Mouse (Mus musculus) ES-E14 (cell line): Measurements from ENCODE around the gene Marveld1.

Experiments
- CHD2 ChIP-seq: IDR thresholded peaks from 2 replicates; pipeline ENCODE4 v1.6.1; 2014; ENCODE audit warnings: mild to moderate bottlenecking, low read depth, low read length, inconsistent platforms
- ZNF384 ChIP-seq: IDR thresholded peaks from 2 replicates; pipeline ENCODE4 v1.6.1; 2012; ENCODE audit warnings: low read depth, low read length, inconsistent platforms

GRCm38 (mm10) chr19:42131101-42131500 lies 16.1 kb upstream of the Marveld1 start:
- no peak for TF ChIP-seq ZNF384
- no peak for TF ChIP-seq CHD2
